Mouse (Mus musculus): Measurements from ENCODE around the gene Atp1b3. TPM values are rescaled to one million over a fixed set of nuclear protein-coding genes. Genes with fewer than 3 reads are reported as not detected.

Gene Atp1b3
- polyA plus RNA-seq, 1 experiment: 222 TPM

DNA sequence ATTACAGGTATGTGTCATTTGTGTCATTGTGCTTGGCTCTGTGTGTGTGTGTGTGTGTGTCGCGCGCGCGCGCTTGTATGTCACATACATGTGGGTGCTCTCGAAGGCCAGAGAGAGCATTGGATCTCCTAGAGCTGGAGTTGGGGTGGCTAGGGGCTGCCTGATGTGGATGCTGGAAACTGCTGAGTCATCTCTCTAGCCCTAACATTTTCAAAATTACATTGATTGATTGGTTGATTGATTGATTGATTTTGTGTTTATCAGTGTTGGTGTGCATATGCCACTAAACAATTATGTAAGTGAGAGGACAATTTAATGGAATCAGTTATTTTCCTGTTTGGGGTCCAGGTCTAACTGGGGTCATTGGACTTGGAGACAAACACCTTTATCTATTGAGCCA, 72.1 kb downstream of the Atp1b3 start:
- H3K27ac ChIP-seq (ENCODE audit: insufficient read depth, low read depth, low read length): no peak overlapping the region
- TF ChIP-seq CTCF (IDR thresholded peaks at IDR 0.05; ENCODE audit: low read depth, low read length) (no peak), POLR2A (IDR thresholded peaks at IDR 0.05; ENCODE audit: borderline replicate concordance, low read depth, low read length) (no peak)
- no peak overlapping the region for H3K4me3 ChIP-seq (ENCODE audit: insufficient read depth, low read length)
- H3K4me1 ChIP-seq (ENCODE audit: control insufficient read depth, insufficient read depth, low read length): no peaks in the 10 kb centered on the region

GRCm38 (mm10) chr9:96284916-96285315, 79.3 kb downstream of the Atp1b3 start:
- no peak for TF ChIP-seq POLR2A (IDR thresholded peaks at IDR 0.05; ENCODE audit: borderline replicate concordance, low read depth, low read length)
- TF ChIP-seq CTCF (IDR thresholded peaks at IDR 0.05; ENCODE audit: low read depth, low read length): no peak

More at GRCm38 (mm10) chr9:96284916-96285315, 79.3 kb downstream of the Atp1b3 start:
- Histone ChIP-seq H3K27ac (ENCODE audit: insufficient read depth, low read depth, low read length) (no peak overlapping the region), H3K4me3 (ENCODE audit: insufficient read depth, low read length) (no peak overlapping the region), H3K4me1 (ENCODE audit: control insufficient read depth, insufficient read depth, low read length) (no peaks in the 10 kb centered on the region)

Other genes starting within 250 kb of the Atp1b3 start
- 2.6 TPM in 2 replicates for gene Gk5, start 245.1 kb downstream of the Atp1b3 start, polyA plus RNA-seq (2012; ENCODE audit: insufficient read depth, insufficient read length, missing spikeins)
- 12.2 and 13.4 TPM in 2 replicates for gene Tfdp2, start 168.2 kb downstream of the Atp1b3 start, polyA plus RNA-seq (2012; ENCODE audit: insufficient read depth, insufficient read length, missing spikeins)
- gene Rnf7, start 114.2 kb upstream of the Atp1b3 start, polyA plus RNA-seq (2012; ENCODE audit: insufficient read depth, insufficient read length, missing spikeins): 96.4 and 109 TPM in 2 replicates
- not detected in 2 replicates for gene Gm28729, start 160.8 kb upstream of the Atp1b3 start, polyA plus RNA-seq (2012; ENCODE audit: insufficient read depth, insufficient read length, missing spikeins)